Mouse (Mus musculus): Measurements from ENCODE around the gene Arfgap1. TPM values are rescaled to one million over a fixed set of nuclear protein-coding genes. Genes with fewer than 3 reads are reported as not detected.

The Arfgap1 gene
- polyA plus RNA-seq (2012; rRNA removed): 105 and 122 TPM in 2 replicates

GRCm38 (mm10) chr2:180967010-180967763, at the start of gene Arfgap1:
Gene Arfgap1 (plus strand): TSS chr2:180967225.

GRCm38 (mm10) chr2:180920810-180921400, 46.1 kb upstream of the Arfgap1 start, which contains the start of gene Ythdf1:
Gene Ythdf1 (minus strand): TSS chr2:180920949.

DNA sequence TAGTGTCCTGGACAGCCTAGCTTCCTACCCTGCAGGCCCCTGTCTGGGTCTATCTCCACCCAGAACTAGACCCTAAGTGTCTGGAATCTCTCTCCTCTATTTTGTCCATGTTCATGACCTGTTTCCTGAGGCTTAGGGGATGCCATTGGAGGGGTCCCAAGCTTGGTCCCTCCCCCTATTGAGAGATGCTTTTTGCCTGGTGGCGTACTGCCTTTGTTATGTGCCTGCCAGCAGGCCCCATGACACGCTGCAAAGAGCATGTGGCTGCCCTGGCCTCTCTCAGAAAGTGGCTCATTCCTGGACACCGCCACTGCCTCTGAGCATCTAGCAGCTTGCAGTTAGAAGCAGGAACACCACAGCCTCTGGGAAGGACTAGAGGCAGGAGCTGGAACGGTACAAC, 38.3 kb upstream of the Arfgap1 start, which contains the start of gene Birc7:
TSS of gene Birc7 (plus strand) at position 301 of the 400 bp plus-strand sequence.

DNA sequence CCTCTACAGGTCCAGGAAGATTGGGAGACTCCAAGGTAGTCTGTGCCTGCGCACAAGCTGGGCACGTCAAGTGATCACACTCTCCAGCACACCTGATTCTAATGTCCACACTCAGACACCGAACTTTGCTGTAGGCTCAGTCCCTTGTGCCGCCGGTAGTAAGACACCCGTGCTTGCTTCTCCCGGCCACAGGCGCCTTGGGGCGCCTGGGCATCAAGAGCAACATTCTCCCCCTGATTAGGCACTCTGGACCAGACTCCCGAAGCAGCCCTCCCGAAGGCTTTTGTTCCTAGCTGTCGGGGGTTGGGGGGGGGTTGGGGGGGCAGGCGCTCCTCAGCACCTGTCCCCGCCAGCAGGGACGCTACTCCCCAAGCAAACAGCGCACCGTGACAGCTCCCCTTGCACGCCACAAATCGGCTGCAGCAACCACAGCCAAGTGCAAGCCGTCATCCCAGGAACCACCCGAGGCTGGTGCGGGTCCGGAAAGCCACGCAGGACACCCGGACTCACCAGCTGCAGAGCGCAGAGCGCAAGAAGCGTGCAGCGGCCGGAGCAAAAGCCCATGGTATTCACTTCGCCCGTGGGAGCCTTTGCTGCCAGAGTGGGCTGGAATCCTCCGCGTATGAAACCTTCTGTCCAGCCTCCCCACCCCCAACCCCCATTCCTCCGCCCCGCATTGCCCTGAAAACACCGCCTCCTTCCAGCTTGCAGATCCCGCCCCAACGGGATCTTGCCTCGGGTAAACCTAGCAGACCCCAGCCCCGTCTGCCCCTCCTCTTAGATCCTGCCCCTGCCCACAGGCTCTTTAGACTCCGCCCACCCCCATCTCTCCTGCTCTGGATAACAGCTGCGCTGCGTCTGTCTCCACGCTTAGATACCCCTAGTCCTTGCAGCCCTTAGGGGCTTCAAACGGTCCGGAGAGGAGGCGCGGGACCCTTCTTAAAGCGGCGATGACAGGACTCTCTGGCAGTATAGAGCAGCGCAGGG, 12.7 kb upstream of the Arfgap1 start, which contains the start of gene Nkain4:
TSS of gene Nkain4 (minus strand) at position 639 of the 987 bp plus-strand sequence.

DNA sequence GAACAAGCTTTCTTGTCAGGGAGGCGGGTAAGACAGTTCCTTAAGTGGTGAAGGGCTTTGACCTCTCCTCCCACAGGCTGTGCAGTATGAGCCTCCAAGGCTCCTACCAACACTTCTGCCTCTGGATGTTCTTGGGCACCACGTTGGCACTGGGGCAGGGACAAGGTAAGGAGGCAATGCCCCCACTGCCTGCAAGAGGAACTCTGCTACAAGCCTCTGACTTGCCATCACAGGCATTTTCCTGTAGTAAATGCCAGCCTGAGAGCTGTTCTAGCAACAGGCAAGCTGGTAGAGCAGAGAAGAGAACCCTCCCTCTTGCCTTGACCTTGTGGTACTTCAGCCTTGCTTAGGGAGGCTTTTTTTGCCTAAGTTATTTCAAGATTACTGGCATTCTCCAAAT, 19.4 kb downstream of the Arfgap1 start, which contains the start of gene Col20a1:
TSS of gene Col20a1 (plus strand) at position 87 of the 400 bp plus-strand sequence.

Other genes starting within 250 kb of the Arfgap1 start
- 0.77 and 1.2 TPM in 2 replicates for gene Slc17a9, start 242.0 kb upstream of the Arfgap1 start, polyA plus RNA-seq (2012; rRNA removed)
- 4.3 and 5.0 TPM in 2 replicates for gene Bhlhe23, start 190.3 kb upstream of the Arfgap1 start, polyA plus RNA-seq (2012; rRNA removed)
- 57.7 and 65.5 TPM in 2 replicates for gene Ythdf1, start 46.3 kb upstream of the Arfgap1 start, polyA plus RNA-seq (2012; rRNA removed)
- gene Birc7, start 38.2 kb upstream of the Arfgap1 start, polyA plus RNA-seq (2012; rRNA removed): 0.04 and 0.10 TPM in 2 replicates
- 49.7 and 53.1 TPM in 2 replicates for gene Nkain4, start 12.5 kb upstream of the Arfgap1 start, polyA plus RNA-seq (2012; rRNA removed)
- 0.96 and 2.4 TPM in 2 replicates for gene Col20a1, start 19.3 kb downstream of the Arfgap1 start, polyA plus RNA-seq (2012; rRNA removed)
- 13.0 and 15.8 TPM in 2 replicates for gene Chrna4, start 76.3 kb downstream of the Arfgap1 start, polyA plus RNA-seq (2012; rRNA removed)
- 66.5 and 69.9 TPM in 2 replicates for gene Kcnq2, start 168.1 kb downstream of the Arfgap1 start, polyA plus RNA-seq (2012; rRNA removed)
- gene Eef1a2, start 189.8 kb downstream of the Arfgap1 start, polyA plus RNA-seq (2012; rRNA removed): 86.1 and 90.0 TPM in 2 replicates
- 247 and 280 TPM in 2 replicates for gene Ppdpf, start 220.0 kb downstream of the Arfgap1 start, polyA plus RNA-seq (2012; rRNA removed)
- gene Ptk6, start 235.6 kb downstream of the Arfgap1 start, polyA plus RNA-seq (2012; rRNA removed): 0.02 and 0.03 TPM in 2 replicates
- gene Srms, start 246.0 kb downstream of the Arfgap1 start, polyA plus RNA-seq (2012; rRNA removed): 0.15 and 0.21 TPM in 2 replicates

Data from central nervous system, embryonic 14 days (tissue).